Mouse (Mus musculus) brain, embryonic 14.5 days (tissue): ENCODE data around the gene Eml5.

Source experiments
- CTCF ChIP-seq: fragments of 200-500 bp; IDR thresholded peaks from 2 replicates; pipeline ENCODE4 v1.5.1; 2012; ENCODE audit warnings: inconsistent platforms, mild to moderate bottlenecking, moderate library complexity, borderline replicate concordance; ENCODE audit not compliant: insufficient read depth, insufficient read length; ENCODE audit errors: extremely low read depth
- POLR2A ChIP-seq: fragments of 200-500 bp; IDR thresholded peaks from 2 replicates; pipeline ENCODE4 v1.6.1; 2012; ENCODE audit warnings: mild to moderate bottlenecking, inconsistent platforms, borderline replicate concordance; ENCODE audit not compliant: poor library complexity, insufficient read depth, insufficient read length, severe bottlenecking; ENCODE audit errors: extremely low read depth

DNA sequence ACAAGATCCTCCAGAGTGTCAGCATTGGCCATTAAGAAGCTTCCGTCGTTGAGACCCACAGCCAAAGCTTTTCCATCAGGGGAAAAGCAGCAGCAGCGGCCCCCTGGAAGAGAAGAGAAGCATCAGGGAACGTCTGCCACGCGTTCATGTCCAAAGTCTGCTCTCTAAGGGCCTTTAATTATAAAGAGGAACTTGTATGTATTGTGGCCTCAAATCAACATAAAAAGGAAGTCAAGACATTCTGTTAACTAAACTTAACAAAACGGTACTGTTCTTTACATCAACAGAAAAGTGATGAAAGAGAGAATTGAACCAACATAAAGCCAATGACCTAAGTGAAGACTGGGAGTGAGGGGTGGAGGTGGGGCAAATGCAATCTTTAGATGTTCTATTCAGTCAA, 70.2 kb downstream of the Eml5 start:
- TF ChIP-seq CTCF = no peak
- TF ChIP-seq POLR2A = no peak
